In genomic region chr19:4820678-4821303, GRCm38 (mm10) we compare ENCODE assay signal across 8 mouse cellular contexts. TPM values are rescaled to one million over a fixed set of nuclear protein-coding genes. Genes with fewer than 3 reads are reported as not detected.
DNase-seq lines count a peak whose midpoint lies in the region; ATAC-seq and TF ChIP-seq lines count a peak whose summit lies in the region.

No protein-coding gene starts in this region.

- peak; percentile 40 for TF ChIP-seq CTCF in hindbrain, postnatal 0 days (IDR thresholded peaks at IDR 0.05; ENCODE audit: low read depth)
- TF ChIP-seq CTCF in heart, adult 2 months (IDR thresholded peaks at IDR 0.05) = peak; percentile 61

- no peaks in the 10 kb centered on the region for H3K4me1 ChIP-seq in hindbrain, postnatal 0 days (ENCODE audit: insufficient read depth, low read length)
- H3K4me1 ChIP-seq in hindbrain, embryonic 11.5 days (replicated peaks; ENCODE audit: control insufficient read depth, insufficient read depth, low read length) = no peaks in the 10 kb centered on the region
- no peaks in the 10 kb centered on the region for H3K4me1 ChIP-seq in heart, adult 2 months (ENCODE audit: control insufficient read depth, insufficient read depth, low read length)
- H3K4me1 ChIP-seq in lung, embryonic 16.5 days (replicated peaks; ENCODE audit: control insufficient read depth, insufficient read depth, low read length) = no peaks in the 10 kb centered on the region

- no peak for TF ChIP-seq POLR2A in heart, adult 2 months (IDR thresholded peaks at IDR 0.05; ENCODE audit: insufficient read depth, low read depth, low read length)

- H3K4me2 ChIP-seq in hindbrain, postnatal 0 days (ENCODE audit: low read depth, low read length) = no peak overlapping the region
- no peak overlapping the region for H3K4me2 ChIP-seq in hindbrain, embryonic 11.5 days (replicated peaks; ENCODE audit: low read depth, low read length)
- no peak overlapping the region for H3K4me2 ChIP-seq in lung, embryonic 16.5 days (ENCODE audit: low read depth, low read length)

- H3K9ac ChIP-seq in hindbrain, postnatal 0 days (replicated peaks; ENCODE audit: low read length) = no peak overlapping the region
- no peak overlapping the region for H3K9ac ChIP-seq in hindbrain, embryonic 11.5 days (ENCODE audit: low read depth, low read length)
- H3K9ac ChIP-seq in heart, adult 2 months (ENCODE audit: low read depth, low read length) = no peak overlapping the region
- no peak overlapping the region for H3K9ac ChIP-seq in lung, embryonic 16.5 days (ENCODE audit: low read length)

- H3K9me3 ChIP-seq in hindbrain, postnatal 0 days (ENCODE audit: low read length) = no peaks in the 10 kb centered on the region
- no peaks in the 10 kb centered on the region for H3K9me3 ChIP-seq in hindbrain, embryonic 11.5 days (ENCODE audit: control insufficient read depth, low read length)
- no peaks in the 10 kb centered on the region for H3K9me3 ChIP-seq in lung, embryonic 16.5 days (ENCODE audit: control insufficient read depth, low read length)

- WGBS in hindbrain, postnatal 0 days = 46% methylated on average over 5 of the region's 5 CpGs
- 86% methylated on average over 5 of the region's 5 CpGs for WGBS in hindbrain, embryonic 11.5 days
- 36% methylated on average over 5 of the region's 5 CpGs for WGBS in heart, adult 2 months
- WGBS in lung, embryonic 16.5 days = 63% methylated on average over 5 of the region's 5 CpGs

- no peaks in the 10 kb centered on the region for H3K27me3 ChIP-seq in hindbrain, postnatal 0 days (ENCODE audit: insufficient read depth, low read length)
- H3K27me3 ChIP-seq in hindbrain, embryonic 11.5 days (ENCODE audit: control insufficient read depth, insufficient read depth, low read length) = no peaks in the 10 kb centered on the region
- H3K27me3 ChIP-seq in heart, adult 2 months (ENCODE audit: control insufficient read depth, insufficient read depth, low read length) = peaks cover 1% of the 10 kb centered on the region; the same call in 1 of the 2 replicates
- H3K27me3 ChIP-seq in lung, embryonic 16.5 days (ENCODE audit: control insufficient read depth, insufficient read depth, low read depth, low read length) = no peaks in the 10 kb centered on the region

- peak; percentile 92 for ATAC-seq in hindbrain, postnatal 0 days
- ATAC-seq in hindbrain, embryonic 11.5 days (ENCODE audit: low FRiP score) = no peak
- ATAC-seq in lung, embryonic 16.5 days (ENCODE audit: low read depth) = peak; percentile 88
- ATAC-seq in erythroid progenitor cell, adult 5-6 weeks (replicated peaks; ENCODE audit: low FRiP score, poor library complexity, severe bottlenecking) = no peak

- peak; percentile 88 for DNase-seq in hindbrain, postnatal 0 days (ENCODE audit: low spot score)
- DNase-seq in hindbrain, embryonic 11.5 days (ENCODE audit: low spot score) = no peak
- peak; percentile 71 to 83 for DNase-seq in adrenal gland, postnatal 36 days
- peak; percentile 80 to 88 for DNase-seq in heart, adult 2 months
- DNase-seq in kidney, postnatal 4 days = peak; percentile 78 to 88
- peak; percentile 80 for DNase-seq in urinary bladder, postnatal 14 days (ENCODE audit: low spot score)

- H3K79me2 ChIP-seq in heart, adult 2 months (replicated peaks; ENCODE audit: control insufficient read depth, insufficient read depth, low read length) = no peaks in the 10 kb centered on the region

- TF ChIP-seq EP300 in heart, adult 2 months (IDR thresholded peaks at IDR 0.05; ENCODE audit: insufficient read depth, low read depth, low read length) = 0 out of 2 replicates have a peak, but pooled peaks have one; percentile 17

- H3K27ac ChIP-seq in hindbrain, postnatal 0 days = no peak overlapping the region
- H3K27ac ChIP-seq in hindbrain, embryonic 11.5 days (ENCODE audit: low read depth, low read length) = no peak overlapping the region
- no peak overlapping the region for H3K27ac ChIP-seq in heart, adult 2 months
- H3K27ac ChIP-seq in lung, embryonic 16.5 days (ENCODE audit: low read length) = no peak overlapping the region

- peaks cover 8% of the 10 kb centered on the region; the same call in 1 of the 2 replicates for H3K36me3 ChIP-seq in hindbrain, postnatal 0 days (ENCODE audit: insufficient read depth, low read length)
- H3K36me3 ChIP-seq in hindbrain, embryonic 11.5 days (ENCODE audit: control insufficient read depth, insufficient read depth, low read length) = no peaks in the 10 kb centered on the region
- no peaks in the 10 kb centered on the region for H3K36me3 ChIP-seq in heart, adult 2 months (ENCODE audit: control insufficient read depth, insufficient read depth, low read length)
- H3K36me3 ChIP-seq in lung, embryonic 16.5 days (ENCODE audit: control insufficient read depth, insufficient read depth, low read length) = peaks cover 3% of the 10 kb centered on the region; the same call in 1 of the 2 replicates

- intact Hi-C loops in heart, adult 2 months (cut with DNase I) = no loop called here

- H3K4me3 ChIP-seq in hindbrain, postnatal 0 days (ENCODE audit: low read length) = no peak overlapping the region
- no peak overlapping the region for H3K4me3 ChIP-seq in hindbrain, embryonic 11.5 days (ENCODE audit: low read depth, low read length)
- H3K4me3 ChIP-seq in heart, adult 2 months = no peak overlapping the region
- H3K4me3 ChIP-seq in lung, embryonic 16.5 days (ENCODE audit: low read length) = no peak overlapping the region

RNA-seq across cellular contexts. Expression of gene Rbm14, which starts 9.4 kb away (rescaled TPM):
- 40.1 and 45.6 TPM in 2 replicates for total RNA-seq in hindbrain, postnatal 0 days (2014; rRNA removed)
- polyA plus RNA-seq in hindbrain, postnatal 0 days (2015; fragmentation: Nextera tagmentation; extraction: Ambion mirVana) = 37.5 TPM in 2 replicates
- 92.9 and 98.4 TPM in 2 replicates for polyA plus RNA-seq in hindbrain, embryonic 11.5 days (2014; fragmentation: Nextera tagmentation; extraction: Ambion mirVana)
- total RNA-seq in adrenal gland, postnatal 36 days (2021) = 10 to 100 TPM; 48.7 to 60.3 TPM
- total RNA-seq in heart, adult 2 months (2021) = 10 to 100 TPM; 19.5 to 25.4 TPM
- polyA plus RNA-seq in heart, adult 2 months (2012; rRNA removed) = 16.2 and 17.2 TPM in 2 replicates
- polyA plus RNA-seq in lung, embryonic 16.5 days (2015; fragmentation: Nextera tagmentation; extraction: Ambion mirVana) = 82.4 and 88.6 TPM in 2 replicates
- 28.1 and 35.3 TPM in 2 replicates for total RNA-seq in erythroid progenitor cell, adult 5-6 weeks (2015; ENCODE audit: low replicate concordance)
- 27.7 and 27.9 TPM in 2 replicates for total RNA-seq in erythroid progenitor cell, adult 5-6 weeks (2017; ENCODE audit: low replicate concordance)

RNA-seq across cellular contexts. Expression of gene Gm21992, which starts 9.4 kb away (rescaled TPM):
- total RNA-seq in hindbrain, postnatal 0 days (2014; rRNA removed) = 6.9 and 9.8 TPM in 2 replicates
- polyA plus RNA-seq in hindbrain, postnatal 0 days (2015; fragmentation: Nextera tagmentation; extraction: Ambion mirVana) = 11.9 and 19.8 TPM in 2 replicates
- polyA plus RNA-seq in hindbrain, embryonic 11.5 days (2014; fragmentation: Nextera tagmentation; extraction: Ambion mirVana) = 22.4 and 37.1 TPM in 2 replicates
- 10 to 100 TPM; 24.5 to 25.1 TPM for total RNA-seq in adrenal gland, postnatal 36 days (2021)
- total RNA-seq in heart, adult 2 months (2021) = 10 to 100 TPM in 1 of 2 experiments, 1 to 10 TPM in 1; 8.0 to 16.9 TPM
- polyA plus RNA-seq in heart, adult 2 months (2012; rRNA removed) = 9.3 and 18.4 TPM in 2 replicates
- 25.7 and 30.9 TPM in 2 replicates for polyA plus RNA-seq in lung, embryonic 16.5 days (2015; fragmentation: Nextera tagmentation; extraction: Ambion mirVana)
- 13.7 and 83.8 TPM in 2 replicates for total RNA-seq in erythroid progenitor cell, adult 5-6 weeks (2015; ENCODE audit: low replicate concordance)
- 29.0 and 62.2 TPM in 2 replicates for total RNA-seq in erythroid progenitor cell, adult 5-6 weeks (2017; ENCODE audit: low replicate concordance)

RNA-seq across cellular contexts. Expression of gene Ccs, which starts 18.3 kb away (rescaled TPM):
- total RNA-seq in hindbrain, postnatal 0 days (2014; rRNA removed) = 21.2 and 32.0 TPM in 2 replicates
- polyA plus RNA-seq in hindbrain, postnatal 0 days (2015; fragmentation: Nextera tagmentation; extraction: Ambion mirVana) = 48.4 and 51.1 TPM in 2 replicates
- polyA plus RNA-seq in hindbrain, embryonic 11.5 days (2014; fragmentation: Nextera tagmentation; extraction: Ambion mirVana) = 39.1 and 43.7 TPM in 2 replicates
- 100 to 1,000 TPM; 112 to 121 TPM for total RNA-seq in adrenal gland, postnatal 36 days (2021)
- total RNA-seq in heart, adult 2 months (2021) = 10 to 100 TPM; 23.1 to 28.5 TPM
- polyA plus RNA-seq in heart, adult 2 months (2012; rRNA removed) = 26.3 and 27.3 TPM in 2 replicates
- polyA plus RNA-seq in lung, embryonic 16.5 days (2015; fragmentation: Nextera tagmentation; extraction: Ambion mirVana) = 53.7 and 60.1 TPM in 2 replicates
- 30.2 and 74.6 TPM in 2 replicates for total RNA-seq in erythroid progenitor cell, adult 5-6 weeks (2015; ENCODE audit: low replicate concordance)
- 63.1 and 81.9 TPM in 2 replicates for total RNA-seq in erythroid progenitor cell, adult 5-6 weeks (2017; ENCODE audit: low replicate concordance)

RNA-seq across cellular contexts. Expression of gene Ccdc87, which starts 18.4 kb away (rescaled TPM):
- total RNA-seq in hindbrain, postnatal 0 days (2014; rRNA removed) = 0.72 and 0.89 TPM in 2 replicates
- 0.71 and 0.83 TPM in 2 replicates for polyA plus RNA-seq in hindbrain, postnatal 0 days (2015; fragmentation: Nextera tagmentation; extraction: Ambion mirVana)
- polyA plus RNA-seq in hindbrain, embryonic 11.5 days (2014; fragmentation: Nextera tagmentation; extraction: Ambion mirVana) = 0.33 and 0.34 TPM in 2 replicates
- total RNA-seq in adrenal gland, postnatal 36 days (2021) = under 1 TPM in 1 of 2 experiments, not detected in 1; 0.20 TPM
- total RNA-seq in heart, adult 2 months (2021) = not detected
- polyA plus RNA-seq in heart, adult 2 months (2012; rRNA removed) = 0.16 TPM in 1 of 2 replicates, not detected in the other
- polyA plus RNA-seq in lung, embryonic 16.5 days (2015; fragmentation: Nextera tagmentation; extraction: Ambion mirVana) = 0.65 and 0.72 TPM in 2 replicates
- not detected in 2 replicates for total RNA-seq in erythroid progenitor cell, adult 5-6 weeks (2015; ENCODE audit: low replicate concordance)
- not detected in 2 replicates for total RNA-seq in erythroid progenitor cell, adult 5-6 weeks (2017; ENCODE audit: low replicate concordance)

RNA-seq across cellular contexts. Expression of gene Rbm4, which starts 27.1 kb away (rescaled TPM):
- total RNA-seq in hindbrain, postnatal 0 days (2014; rRNA removed) = 85.3 and 85.6 TPM in 2 replicates
- polyA plus RNA-seq in hindbrain, postnatal 0 days (2015; fragmentation: Nextera tagmentation; extraction: Ambion mirVana) = 39.7 and 40.9 TPM in 2 replicates
- 107 and 117 TPM in 2 replicates for polyA plus RNA-seq in hindbrain, embryonic 11.5 days (2014; fragmentation: Nextera tagmentation; extraction: Ambion mirVana)
- total RNA-seq in adrenal gland, postnatal 36 days (2021) = 10 to 100 TPM; 57.6 to 68.1 TPM
- total RNA-seq in heart, adult 2 months (2021) = 10 to 100 TPM; 39.4 to 46.3 TPM
- polyA plus RNA-seq in heart, adult 2 months (2012; rRNA removed) = 39.2 and 63.1 TPM in 2 replicates
- 52.2 and 55.1 TPM in 2 replicates for polyA plus RNA-seq in lung, embryonic 16.5 days (2015; fragmentation: Nextera tagmentation; extraction: Ambion mirVana)
- 41.5 and 67.4 TPM in 2 replicates for total RNA-seq in erythroid progenitor cell, adult 5-6 weeks (2015; ENCODE audit: low replicate concordance)
- total RNA-seq in erythroid progenitor cell, adult 5-6 weeks (2017; ENCODE audit: low replicate concordance) = 106 and 172 TPM in 2 replicates

Comparison
In these comparisons a context has a peak if more than half of its experiments do, and no peak if none do; other contexts are left out.
1. ATAC-seq: peak in hindbrain, postnatal 0 days (single experiment) and lung, embryonic 16.5 days (single experiment); none in hindbrain, embryonic 11.5 days (single experiment) and erythroid progenitor cell, adult 5-6 weeks (single experiment).